Mouse (Mus musculus) G1E (cell line): ENCODE results near the gene Trp53rka. TPM values are rescaled to one million over a fixed set of nuclear protein-coding genes. Genes with fewer than 3 reads are reported as not detected.

Experiments
- ATAC-seq: 2 replicates; pipeline ENCODE4 v1.8.0; 2016; ENCODE audit warnings: mild to moderate bottlenecking; ENCODE audit not compliant: insufficient number of reproducible peaks, poor library complexity, low FRiP score, severe bottlenecking; ENCODE audit errors: extremely low read depth
- DNase-seq: peaks from one replicate; pipeline ENCODE4 v3.0.0; 2012; ENCODE audit warnings: low spot score
- H3K27me3 ChIP-seq: 2 replicates; pipeline ENCODE4 v1.6.1; 2012; ENCODE audit warnings: mild to moderate bottlenecking, low read length, inconsistent platforms; ENCODE audit not compliant: insufficient read depth
- H3K36me3 ChIP-seq: replicated peaks from 2 replicates; pipeline ENCODE3; 2012; ENCODE audit warnings: mild to moderate bottlenecking, inconsistent platforms
- H3K4me1 ChIP-seq: 2 replicates; pipeline ENCODE4 v1.6.1; 2012; ENCODE audit warnings: low read depth, low read length, inconsistent platforms, mixed read lengths; ENCODE audit not compliant: insufficient read depth
- H3K4me3 ChIP-seq: 2 replicates; pipeline ENCODE4 v1.5.1; 2012; ENCODE audit warnings: low read depth, mild to moderate bottlenecking, inconsistent platforms, low read length, moderate library complexity, mixed read lengths
- H3K9me3 ChIP-seq: replicated peaks from 2 replicates; pipeline ENCODE4 v1.6.1; 2012; ENCODE audit warnings: inconsistent platforms
- CTCF ChIP-seq: IDR thresholded peaks from 2 replicates; pipeline ENCODE4 v1.5.1; 2012; ENCODE audit warnings: low read depth, low read length, inconsistent platforms, mixed read lengths
- GATA1 ChIP-seq: IDR thresholded peaks from 2 replicates; pipeline ENCODE4 v1.6.1; 2012; ENCODE audit warnings: borderline replicate concordance, low read length, inconsistent platforms, mixed read lengths
- GATA2 ChIP-seq: IDR thresholded peaks from 2 replicates; pipeline ENCODE4 v1.6.1; 2012; ENCODE audit warnings: low read depth, low read length, inconsistent platforms, borderline replicate concordance
- POLR2AphosphoS5 ChIP-seq: IDR thresholded peaks from 2 replicates; pipeline ENCODE4 v1.6.1; 2012; ENCODE audit warnings: low read depth, low read length, inconsistent platforms; ENCODE audit not compliant: insufficient replicate concordance
- TAL1 ChIP-seq: conservative IDR thresholded peaks from 2 replicates; pipeline ENCODE4 v1.6.1; 2012; ENCODE audit warnings: low read depth, low read length, inconsistent platforms, mixed read lengths
- polyA plus RNA-seq: library from polyadenylated mRNA; stranded (reverse); fragments of >175 nt; gene quantifications from 2 replicates; pipeline ENCODE4 v1.2.3, GENCODE M21; 2012
- total RNA-seq, 2 experiments: library from RNA; stranded (forward) in 1 of 2; stranded (reverse) in 1 of 2; fragments of 200-1000 nt in 1 of 2; fragments of >200 nt in 1 of 2; fragmentation: Nextera tagmentation in 1 of 2; gene quantifications; 2 replicates each; pipeline ENCODE4 v1.2.3; 2014 to 2017

Trp53rka gene
- total and polyA plus RNA-seq, 3 experiments: 8.4 to 25.7 (median 13.7) TPM

DNA sequence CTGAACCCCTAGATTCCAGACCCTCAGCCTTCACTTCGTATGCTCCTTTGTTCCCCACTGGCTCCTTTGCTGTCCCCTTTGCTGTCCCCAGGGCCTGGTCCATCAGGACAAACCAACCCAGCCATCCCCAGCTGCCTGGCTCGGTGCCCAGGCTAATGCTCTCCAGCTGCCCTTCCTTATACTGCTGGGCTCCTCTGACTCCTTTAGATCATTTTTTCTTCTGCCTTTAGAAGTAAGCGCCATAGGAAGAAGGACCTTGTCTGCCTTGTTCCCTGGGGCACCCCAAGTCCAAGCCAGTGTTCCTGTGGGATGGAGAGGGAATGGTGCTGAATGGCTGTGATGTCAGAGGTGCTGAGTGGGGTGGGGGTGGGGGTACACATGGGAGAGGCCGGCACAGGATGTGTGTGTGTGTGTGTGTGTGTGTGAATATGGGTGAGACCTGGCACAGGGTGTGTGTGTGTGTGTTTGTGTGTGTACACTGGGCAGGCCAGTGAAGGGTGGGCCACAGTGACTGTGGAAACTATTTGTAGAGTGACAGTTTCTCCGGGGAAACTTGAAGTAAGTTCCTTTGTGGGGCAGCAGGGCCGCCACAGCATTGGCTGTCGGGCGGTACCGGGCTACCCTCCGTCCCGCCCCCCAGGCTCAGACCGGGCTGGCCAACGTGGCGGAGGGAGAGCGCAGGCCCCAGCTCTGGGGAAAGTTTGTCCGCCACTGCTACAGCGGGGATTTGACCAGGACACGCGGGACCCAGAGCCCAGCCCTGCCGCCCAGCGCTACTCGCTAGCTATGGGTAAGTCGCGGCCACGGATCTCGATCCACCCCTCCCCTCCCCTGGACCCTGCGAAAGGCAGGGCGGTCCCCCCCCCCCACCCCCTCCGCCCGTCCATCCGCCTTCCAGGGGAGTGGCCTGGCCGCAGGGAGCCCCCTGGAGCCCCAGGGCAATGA lies 10.4 kb upstream of the Trp53rka start, which contains the start of gene Slc2a10:
Slc2a10 (plus strand) TSS at position 529 of the 945 bp plus-strand sequence.
- ATAC-seq (no peak), DNase-seq (no peak)
- Histone ChIP-seq H3K4me3 (no peak within 1 kb of the TSS), H3K9me3 (no peaks in the 10 kb centered on the region), H3K27me3 (peaks cover 7% of the 10 kb centered on the region; the same call in 1 of the 2 replicates), H3K4me1 (no peaks in the 10 kb centered on the region), H3K36me3 (no peaks in the 10 kb centered on the region)
- no peak for TF ChIP-seq GATA1
- no peak for TF ChIP-seq POLR2AphosphoS5
- TF ChIP-seq CTCF: no peak
- TF ChIP-seq TAL1: no peak
- TF ChIP-seq GATA2: no peak

DNA sequence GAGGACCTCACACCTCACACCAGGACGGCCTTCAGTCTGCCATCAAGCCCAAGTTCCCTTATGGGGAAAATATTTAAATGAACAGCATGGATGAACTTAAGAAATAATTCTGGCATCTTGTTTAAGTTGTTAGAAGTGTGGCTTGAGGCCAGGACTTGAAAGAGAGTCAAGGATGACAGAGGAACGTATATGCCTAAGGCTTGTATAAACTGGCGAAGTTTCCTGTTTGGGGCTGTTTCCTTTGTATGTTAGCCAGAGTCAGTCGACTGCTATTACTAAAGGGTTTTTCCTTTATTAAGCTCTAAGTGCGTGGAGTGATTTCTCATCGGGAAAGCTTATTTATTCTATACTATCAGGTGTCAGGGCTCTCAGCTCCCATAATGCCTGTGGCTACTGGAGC lies 5.7 kb upstream of the Trp53rka start:
- Histone ChIP-seq H3K27me3 (peaks cover 17% of the 10 kb centered on the region), H3K4me3 (no peak overlapping the region)
- no peak for ATAC-seq

DNA sequence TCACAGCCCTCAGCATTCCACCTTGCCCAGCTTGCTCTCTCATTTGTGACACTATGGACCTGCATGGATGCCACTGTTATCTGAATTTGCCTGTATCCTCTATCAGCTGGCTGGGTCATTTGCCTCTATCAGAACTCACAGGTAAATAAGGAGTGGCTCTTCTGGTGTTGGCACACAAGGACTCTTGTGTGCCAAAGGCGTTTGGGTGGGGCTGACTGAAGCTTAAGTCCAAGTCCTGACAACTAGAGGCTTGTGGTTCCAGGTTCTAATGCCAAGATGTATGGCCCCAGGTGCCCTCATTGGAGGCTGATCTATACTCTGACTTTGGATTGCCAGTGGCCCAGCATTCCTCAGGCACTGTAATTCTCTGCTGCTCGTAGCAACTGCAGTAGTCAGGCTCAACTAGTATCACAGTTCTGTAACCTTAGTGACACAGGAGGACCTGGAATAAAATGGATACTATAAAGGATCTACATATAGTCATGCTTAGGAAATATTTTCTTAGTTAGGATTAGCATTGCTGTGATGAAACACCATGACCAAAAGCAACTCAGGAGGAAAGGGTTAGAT lies 4.7 kb upstream of the Trp53rka start:
- no peak for TF ChIP-seq POLR2AphosphoS5
- TF ChIP-seq CTCF: no peak
- no peak for TF ChIP-seq GATA2
- no peak overlapping the region for H3K4me3 ChIP-seq
- H3K4me1 ChIP-seq: peaks cover 11% of the 10 kb centered on the region
- H3K9me3 ChIP-seq: peaks cover 3% of the 10 kb centered on the region; the same call in 1 of the 2 replicates
- ATAC-seq (no peak), DNase-seq (no peak)
- H3K27me3 ChIP-seq: peaks cover 17% of the 10 kb centered on the region
- H3K36me3 ChIP-seq: no peaks in the 10 kb centered on the region

More for the DNA sequence above, 5.7 kb upstream of the Trp53rka start:
- peaks cover 5% of the 10 kb centered on the region for H3K4me1 ChIP-seq
- no peak for TF ChIP-seq POLR2AphosphoS5
- TF ChIP-seq GATA1: no peak
- no peak for TF ChIP-seq TAL1
- peaks cover 3% of the 10 kb centered on the region; the same call in 1 of the 2 replicates for H3K9me3 ChIP-seq
- no peak for DNase-seq
- no peaks in the 10 kb centered on the region for H3K36me3 ChIP-seq

GRCm38 (mm10) chr2:165496251-165496650 lies 3.1 kb upstream of the Trp53rka start:
- Histone ChIP-seq H3K27me3 (peaks cover 17% of the 10 kb centered on the region), H3K36me3 (no peaks in the 10 kb centered on the region), H3K4me1 (peaks cover 17% of the 10 kb centered on the region), H3K4me3 (no peak overlapping the region), H3K9me3 (peaks cover 3% of the 10 kb centered on the region; the same call in 1 of the 2 replicates)
- TF ChIP-seq CTCF: peak; percentile 49; the same call in 1 of the 2 replicates
- no peak for TF ChIP-seq GATA2
- ATAC-seq: no peak
- peak; percentile 22 for DNase-seq

GRCm38 (mm10) chr2:165494495-165494894 lies 1.4 kb upstream of the Trp53rka start:
- Histone ChIP-seq H3K9me3 (peaks cover 3% of the 10 kb centered on the region; the same call in 1 of the 2 replicates), H3K36me3 (peaks cover 17% of the 10 kb centered on the region), H3K4me1 (peaks cover 19% of the 10 kb centered on the region), H3K4me3 (no peak overlapping the region), H3K27me3 (peaks cover 13% of the 10 kb centered on the region)
- TF ChIP-seq CTCF (no peak), POLR2AphosphoS5 (no peak), GATA2 (no peak), GATA1 (no peak), TAL1 (no peak)
- ATAC-seq: no peak
- DNase-seq: no peak

DNA sequence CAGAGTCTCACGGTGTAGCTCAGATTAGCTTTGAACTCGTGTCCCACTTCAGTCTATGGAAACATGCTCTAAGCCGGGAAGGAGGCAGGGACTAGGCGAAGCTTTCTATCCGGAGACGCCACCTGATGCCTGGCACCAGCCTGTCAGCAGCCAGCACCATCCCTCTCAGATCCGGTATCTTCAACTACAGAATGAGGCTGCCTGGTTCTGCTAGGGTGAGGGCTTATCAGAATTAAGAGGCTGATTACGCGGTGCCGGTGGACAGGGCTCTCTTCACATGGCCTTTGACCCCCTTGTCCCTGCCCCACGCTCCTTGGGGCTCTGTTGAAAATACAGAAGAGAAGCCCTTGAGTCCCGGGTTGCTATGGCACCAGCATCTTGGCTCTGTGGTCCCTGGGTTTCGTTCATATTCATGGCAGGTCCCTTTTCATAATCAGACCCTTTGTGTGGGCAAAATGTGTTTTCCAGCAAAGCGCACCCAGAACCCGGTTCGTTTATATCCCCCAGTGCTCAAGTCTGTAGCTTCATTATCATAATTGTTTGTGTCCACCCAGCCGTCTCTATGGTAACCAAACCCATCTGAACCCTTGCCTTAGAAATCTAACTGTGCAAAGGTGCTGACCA lies 575 bp upstream of the Trp53rka start:
- Histone ChIP-seq H3K36me3 (peaks cover 25% of the 10 kb centered on the region), H3K9me3 (peaks cover 3% of the 10 kb centered on the region; the same call in 1 of the 2 replicates), H3K4me1 (peaks cover 21% of the 10 kb centered on the region), H3K27me3 (peaks cover 10% of the 10 kb centered on the region; the same call in 1 of the 2 replicates), H3K4me3 (peak overlapping the region; percentile 76)
- DNase-seq (peak; percentile 27), ATAC-seq (no peak)
- TF ChIP-seq GATA1 (no peak), CTCF (no peak), GATA2 (no peak), POLR2AphosphoS5 (no peak), TAL1 (no peak)
